Mouse (Mus musculus) lung, embryonic 16.5 days (tissue): ENCODE results near the gene Olfr98. TPM values are rescaled to one million over a fixed set of nuclear protein-coding genes. Genes with fewer than 3 reads are reported as not detected.

Experiments used
- ATAC-seq: fragments of 200-750 bp; cut with Nextera tagmentation; 2 replicates; pipeline ENCODE4 v1.8.0; 2017; ENCODE audit warnings: low read depth, mild to moderate bottlenecking, moderate library complexity
- H3K27ac ChIP-seq: fragments of 300-500 bp; sonication (generic); 2 replicates; pipeline ENCODE4 v1.5.1; 2014; ENCODE audit warnings: mild to moderate bottlenecking, control low read depth, low read length
- H3K27me3 ChIP-seq: fragments of 300-500 bp; sonication (generic); 2 replicates; pipeline ENCODE4 v1.6.1; 2014; ENCODE audit warnings: low read depth, low read length, mixed read lengths; ENCODE audit not compliant: control insufficient read depth, insufficient read depth
- H3K36me3 ChIP-seq: fragments of 300-500 bp; sonication (generic); 2 replicates; pipeline ENCODE4 v1.6.1; 2014; ENCODE audit warnings: low read length; ENCODE audit not compliant: control insufficient read depth, insufficient read depth
- H3K4me1 ChIP-seq: fragments of 300-500 bp; sonication (generic); replicated peaks from 2 replicates; pipeline ENCODE4 v1.6.1; 2014; ENCODE audit warnings: low read length, mixed read lengths; ENCODE audit not compliant: control insufficient read depth, insufficient read depth
- H3K4me2 ChIP-seq: fragments of 300-500 bp; sonication (generic); 2 replicates; pipeline ENCODE4 v1.6.1; 2014; ENCODE audit warnings: low read depth, low read length, control low read depth
- H3K4me3 ChIP-seq: fragments of 300-500 bp; sonication (generic); 2 replicates; pipeline ENCODE4 v1.5.1; 2014; ENCODE audit warnings: mild to moderate bottlenecking, low read length, control low read depth
- H3K9ac ChIP-seq: fragments of 300-500 bp; sonication (generic); 2 replicates; pipeline ENCODE4 v1.6.1; 2014; ENCODE audit warnings: low read length, control low read depth
- H3K9me3 ChIP-seq: fragments of 300-500 bp; sonication (generic); 2 replicates; pipeline ENCODE4 v1.6.1; 2016; ENCODE audit warnings: low read length; ENCODE audit not compliant: control insufficient read depth
- WGBS: fragments of 180-500 bp; shearing (Covaris S2); extraction: QIAGEN DNeasy Blood & Tissue Kit; methylation state at CpG from one replicate; pipeline ENCODE4 v1.1.7; 2014; 5-methylcytosine and 5-hydroxymethylcytosine counted together
- polyA plus RNA-seq: library from polyadenylated mRNA; unstranded; fragments of >200 nt; fragmentation: Nextera tagmentation; extraction: Ambion mirVana; gene quantifications from 2 replicates; pipeline ENCODE4 v1.2.1, GENCODE M21; 2015

Olfr98 gene
- polyA plus RNA-seq, 1 experiment from 2014 or later, result not detected

DNA sequence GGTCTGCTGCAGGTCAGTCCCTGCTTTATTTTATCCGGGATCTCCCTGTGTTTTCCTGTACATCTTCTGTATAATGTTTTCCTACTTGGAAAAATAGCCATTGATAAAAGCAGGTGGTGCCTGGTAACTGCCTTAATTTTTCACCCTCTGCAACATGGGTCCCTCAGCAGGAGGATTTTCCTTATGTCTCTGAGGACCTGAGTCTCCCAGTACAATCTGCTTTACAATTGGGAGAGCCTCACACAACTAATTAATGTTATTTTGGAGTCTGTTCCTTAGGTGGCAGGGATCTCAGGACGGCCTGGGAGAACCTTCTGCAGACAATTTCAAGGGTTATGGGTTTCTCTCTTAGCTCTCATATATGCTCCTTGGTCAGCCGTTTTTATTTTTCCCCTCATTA, 50.5 kb downstream of the Olfr98 start, which contains the start of gene Olfr95:
Gene Olfr95 (minus strand): TSS at position 101 of the 400 bp plus-strand sequence.
- H3K9me3 ChIP-seq, result no peaks in the 10 kb centered on the region
- no peak within 1 kb of the TSS for H3K27ac ChIP-seq
- 57% methylated on average over 3 of the region's 3 CpGs for WGBS
- no peaks in the 10 kb centered on the region for H3K4me1 ChIP-seq
- peaks cover 14% of the 10 kb centered on the region for H3K27me3 ChIP-seq
- H3K9ac ChIP-seq, result no peak within 1 kb of the TSS
- H3K4me3 ChIP-seq, result no peak within 1 kb of the TSS
- H3K36me3 ChIP-seq, result no peaks in the 10 kb centered on the region
- ATAC-seq, result no peak
- H3K4me2 ChIP-seq, result no peak within 1 kb of the TSS

Other genes starting within 250 kb of the Olfr98 start
- 0.11 TPM in 1 of 2 replicates, not detected in the other for gene Mog, start 240.4 kb downstream of the Olfr98 start, polyA plus RNA-seq
- gene Gabbr1, start 217.8 kb downstream of the Olfr98 start, polyA plus RNA-seq, result 5.6 and 7.3 TPM in 2 replicates
- gene Olfr90, start 175.2 kb downstream of the Olfr98 start, polyA plus RNA-seq, result not detected in 2 replicates
- gene Olfr91, start 165.5 kb downstream of the Olfr98 start, polyA plus RNA-seq, result not detected in 2 replicates
- not detected in 2 replicates for gene Olfr92, start 143.7 kb downstream of the Olfr98 start, polyA plus RNA-seq
- gene Olfr93, start 102.3 kb downstream of the Olfr98 start, polyA plus RNA-seq, result not detected in 2 replicates
- gene Ubd, start 69.9 kb downstream of the Olfr98 start, polyA plus RNA-seq, result 0.28 and 1.1 TPM in 2 replicates
- not detected in 2 replicates for gene Olfr94, start 62.8 kb downstream of the Olfr98 start, polyA plus RNA-seq
- gene Olfr95, start 50.6 kb downstream of the Olfr98 start, polyA plus RNA-seq, result not detected in 2 replicates
- not detected in 2 replicates for gene Olfr96, start 43.6 kb downstream of the Olfr98 start, polyA plus RNA-seq
- gene Olfr97, start 26.4 kb downstream of the Olfr98 start, polyA plus RNA-seq, result not detected in 2 replicates
- 2.3 and 3.1 TPM in 2 replicates for gene H2-M3, start 6.5 kb upstream of the Olfr98 start, polyA plus RNA-seq
- gene Olfr99, start 19.7 kb upstream of the Olfr98 start, polyA plus RNA-seq, result not detected in 2 replicates
- not detected in 2 replicates for gene Olfr101, start 40.6 kb upstream of the Olfr98 start, polyA plus RNA-seq
- not detected in 2 replicates for gene Olfr102, start 53.3 kb upstream of the Olfr98 start, polyA plus RNA-seq
- not detected in 2 replicates for gene Olfr103, start 75.9 kb upstream of the Olfr98 start, polyA plus RNA-seq
- gene Olfr104-ps, start 95.8 kb upstream of the Olfr98 start, polyA plus RNA-seq, result not detected in 2 replicates
- not detected in 2 replicates for gene Olfr105-ps, start 115.3 kb upstream of the Olfr98 start, polyA plus RNA-seq
- gene Olfr106-ps, start 126.6 kb upstream of the Olfr98 start, polyA plus RNA-seq, result not detected in 2 replicates
- not detected in 2 replicates for gene Olfr107, start 135.5 kb upstream of the Olfr98 start, polyA plus RNA-seq
- gene Olfr108, start 181.7 kb upstream of the Olfr98 start, polyA plus RNA-seq, result not detected in 2 replicates
- gene Olfr109, start 195.2 kb upstream of the Olfr98 start, polyA plus RNA-seq, result not detected in 2 replicates
- gene H2-M2, start 219.8 kb upstream of the Olfr98 start, polyA plus RNA-seq, result not detected in 2 replicates
- not detected in 2 replicates for gene Olfr110, start 228.7 kb upstream of the Olfr98 start, polyA plus RNA-seq
- gene Olfr111, start 244.3 kb upstream of the Olfr98 start, polyA plus RNA-seq, result not detected in 2 replicates